Mouse (Mus musculus): ENCODE measurements around the gene Cdca7. TPM values are rescaled to one million over a fixed set of nuclear protein-coding genes. Genes with fewer than 3 reads are reported as not detected.

The Cdca7 gene
- total RNA-seq, 2 experiments from 2014 or later: 2.0 to 2.8 TPM

- DNase-seq (ENCODE audit: low spot score in 2 of 2): no peak
Measured at GRCm38 (mm10) chr2:72479818-72480217, 3.9 kb downstream of the Cdca7 start.

GRCm38 (mm10) chr2:72491650-72492049 lies 15.7 kb downstream of the Cdca7 start:
- DNase-seq (ENCODE audit: low spot score in 2 of 2): no peak

GRCm38 (mm10) chr2:72493039-72493438 lies 17.1 kb downstream of the Cdca7 start:
- DNase-seq (ENCODE audit: low spot score in 2 of 2): no peak

GRCm38 (mm10) chr2:72499074-72499721 lies 23.2 kb downstream of the Cdca7 start:
- no peak for DNase-seq (ENCODE audit: low spot score in 2 of 2)

- no peak for DNase-seq (ENCODE audit: low spot score in 2 of 2)
Measured at GRCm38 (mm10) chr2:72499782-72500411, 23.9 kb downstream of the Cdca7 start.

GRCm38 (mm10) chr2:72502041-72502813 lies 26.3 kb downstream of the Cdca7 start:
- DNase-seq (ENCODE audit: low spot score in 2 of 2): no peak

GRCm38 (mm10) chr2:72503646-72504045 lies 27.7 kb downstream of the Cdca7 start:
- no peak for DNase-seq (ENCODE audit: low spot score in 2 of 2)

GRCm38 (mm10) chr2:72507855-72508635 lies 32.1 kb downstream of the Cdca7 start:
- no peak for DNase-seq (ENCODE audit: low spot score in 2 of 2)

- DNase-seq (ENCODE audit: low spot score in 2 of 2): no peak
Measured at GRCm38 (mm10) chr2:72508891-72509290, 32.9 kb downstream of the Cdca7 start.

- DNase-seq (ENCODE audit: low spot score in 2 of 2): no peak
Measured at GRCm38 (mm10) chr2:72515526-72515925, 39.6 kb downstream of the Cdca7 start.

- peak; percentile 75 to 78 for DNase-seq (ENCODE audit: low spot score in 2 of 2)
Measured at GRCm38 (mm10) chr2:72515971-72516719, 40.2 kb downstream of the Cdca7 start.

- DNase-seq (ENCODE audit: low spot score in 2 of 2): no peak
Measured at GRCm38 (mm10) chr2:72516720-72517089, 40.7 kb downstream of the Cdca7 start.

- no peak for DNase-seq (ENCODE audit: low spot score in 2 of 2)
Measured at GRCm38 (mm10) chr2:72524022-72524421, 48.1 kb downstream of the Cdca7 start.

GRCm38 (mm10) chr2:72525556-72525955 lies 49.6 kb downstream of the Cdca7 start:
- DNase-seq (ENCODE audit: low spot score in 2 of 2): no peak

GRCm38 (mm10) chr2:72529026-72529357 lies 53.0 kb downstream of the Cdca7 start:
- no peak for DNase-seq (ENCODE audit: low spot score in 2 of 2)

GRCm38 (mm10) chr2:72529358-72530319 lies 53.7 kb downstream of the Cdca7 start:
- DNase-seq (ENCODE audit: low spot score in 2 of 2): no peak

- DNase-seq (ENCODE audit: low spot score in 2 of 2): no peak
Measured at GRCm38 (mm10) chr2:72535889-72536288, 59.9 kb downstream of the Cdca7 start.
